Comparison of ENCODE assay signal across 8 mouse cellular contexts in genomic region chr3:121291225-121291559, GRCm38 (mm10). TPM values are rescaled to one million over a fixed set of nuclear protein-coding genes. Genes with fewer than 3 reads are reported as not detected.
DNase-seq lines count a peak whose midpoint lies in the region; ATAC-seq and TF ChIP-seq lines count a peak whose summit lies in the region.

No protein-coding gene starts in this region.

- H3K4me2 ChIP-seq in liver, embryonic 12.5 days = peak overlapping the region; percentile 73

- H3K36me3 ChIP-seq in thymus, adult 2 months (ENCODE audit: control insufficient read depth, insufficient read depth, low read length) = no peaks in the 10 kb centered on the region
- H3K36me3 ChIP-seq in liver, embryonic 12.5 days = no peaks in the 10 kb centered on the region; the same call in 1 of the 2 replicates

- no peaks in the 10 kb centered on the region for H3K9me3 ChIP-seq in liver, embryonic 12.5 days (replicated peaks)

- peak; percentile 2; the same call in 1 of the 2 replicates for ATAC-seq in liver, embryonic 12.5 days
- ATAC-seq in monocyte, adult 5-6 weeks (replicated peaks; ENCODE audit: insufficient number of reproducible peaks, low FRiP score, low TSS enrichment, poor library complexity, severe bottlenecking) = no peak

- peak overlapping the region; percentile 86 for H3K4me3 ChIP-seq in gastrocnemius, adult 2 months
- H3K4me3 ChIP-seq in thymus, adult 2 months (ENCODE audit: control insufficient read depth, insufficient read depth, low read length) = peak overlapping the region; percentile 70
- peak overlapping the region; percentile 64 for H3K4me3 ChIP-seq in liver, embryonic 12.5 days

- intact Hi-C loops in gastrocnemius, adult 2 months (cut with DNase I) = loop anchor here (2.0 kb wide), 1 partner anchor 28 kb away; no protein-coding TSS in a partner anchor

- no peak for TF ChIP-seq POLR2A in thymus, adult 2 months (IDR thresholded peaks at IDR 0.05; ENCODE audit: control insufficient read depth, extremely low read depth, insufficient read depth, low read length, poor library complexity)

- peak overlapping the region; percentile 92 for H3K27ac ChIP-seq in gastrocnemius, adult 2 months
- peak overlapping the region; percentile 74 for H3K27ac ChIP-seq in thymus, adult 2 months (ENCODE audit: control insufficient read depth, insufficient read depth, low read length)
- H3K27ac ChIP-seq in liver, embryonic 12.5 days = peak overlapping the region; percentile 85

- H3K27me3 ChIP-seq in thymus, adult 2 months (ENCODE audit: control insufficient read depth, insufficient read depth, low read length) = no peaks in the 10 kb centered on the region
- no peaks in the 10 kb centered on the region for H3K27me3 ChIP-seq in liver, embryonic 12.5 days (replicated peaks)

- peak overlapping the region; percentile 74 for H3K9ac ChIP-seq in liver, embryonic 12.5 days

- DNase-seq in gastrocnemius, adult 2 months = no peak
- no peak for DNase-seq in gastrocnemius, postnatal 25 days
- no peak for DNase-seq in thymus, adult 2 months
- no peak for DNase-seq in thymus, postnatal 0 days (ENCODE audit: low spot score)
- no peak for DNase-seq in frontal cortex, postnatal 14 days (ENCODE audit: low spot score in 2 of 2)
- DNase-seq in kidney, postnatal 4 days = no peak

- H3K4me1 ChIP-seq in thymus, adult 2 months (replicated peaks; ENCODE audit: control insufficient read depth, insufficient read depth, low read length) = no peaks in the 10 kb centered on the region
- peaks cover 40% of the 10 kb centered on the region for H3K4me1 ChIP-seq in liver, embryonic 12.5 days

- no peak for TF ChIP-seq CTCF in gastrocnemius, adult 2 months (IDR thresholded peaks at IDR 0.05)
- TF ChIP-seq CTCF in thymus, adult 2 months (IDR thresholded peaks at IDR 0.05; ENCODE audit: borderline replicate concordance, control insufficient read depth, extremely low read depth, insufficient read depth, low read length, poor library complexity) = no peak

- WGBS in thymus, adult 2 months = 6% methylated on average over 7 of the region's 7 CpGs
- WGBS in liver, embryonic 12.5 days (ENCODE audit: insufficient replicate concordance) = 6% methylated on average over 7 of the region's 7 CpGs

RNA-seq across cellular contexts. Expression of gene Alg14, which starts 0.4 kb away (rescaled TPM):
- 1 to 10 TPM; 7.5 to 7.7 TPM for total RNA-seq in gastrocnemius, adult 2 months (2021)
- total RNA-seq in gastrocnemius, postnatal 25 days (2021) = 1 to 10 TPM; 9.2 to 9.3 TPM
- 11.8 and 14.5 TPM in 2 replicates for polyA plus RNA-seq in thymus, adult 2 months (2012; rRNA removed)
- polyA plus RNA-seq in thymus, postnatal 0 days (2015; fragmentation: Nextera tagmentation; extraction: Ambion mirVana) = 24.3 and 28.1 TPM in 2 replicates
- 18.1 and 20.0 TPM in 2 replicates for polyA plus RNA-seq in liver, embryonic 12.5 days (2016; fragmentation: Nextera tagmentation; extraction: Ambion mirVana)
- 4.5 to 9.3 TPM (median 6.5 TPM) in 3 replicates for total RNA-seq in monocyte, adult 5-6 weeks (2017)

RNA-seq across cellular contexts. Expression of gene Tmem56, which starts 8.3 kb away (rescaled TPM):
- total RNA-seq in gastrocnemius, adult 2 months (2021) = 10 to 100 TPM; 44.5 to 47.4 TPM
- total RNA-seq in gastrocnemius, postnatal 25 days (2021) = 10 to 100 TPM; 19.3 to 25.8 TPM
- 0.18 and 0.20 TPM in 2 replicates for polyA plus RNA-seq in thymus, adult 2 months (2012; rRNA removed)
- polyA plus RNA-seq in thymus, postnatal 0 days (2015; fragmentation: Nextera tagmentation; extraction: Ambion mirVana) = 0.24 and 0.35 TPM in 2 replicates
- polyA plus RNA-seq in liver, embryonic 12.5 days (2016; fragmentation: Nextera tagmentation; extraction: Ambion mirVana) = 29.8 and 32.2 TPM in 2 replicates
- total RNA-seq in monocyte, adult 5-6 weeks (2017) = 0.11 to 1.0 TPM in 2 of 3 replicates, not detected in the other
